Mouse (Mus musculus) forebrain, embryonic 11.5 days (tissue): ENCODE measurements at regions not wholly inside any gene's neighbourhood (a gene's known extent, or its start where the extent isn't known, plus 50 kb on each side); places are given as distances from the start of the nearest gene placed in this dataset.

Source experiments
- ATAC-seq: fragments of 200-750 bp; cut with Nextera tagmentation; replicated peaks from 2 replicates; pipeline ENCODE4 v1.8.0; 2017; ENCODE audit warnings: moderate TSS enrichment; ENCODE audit not compliant: low FRiP score
- DNase-seq: peaks from one replicate; pipeline ENCODE4 v3.0.0-alpha.2; 2017; ENCODE audit warnings: low spot score
- H3K27ac ChIP-seq: fragments of 300-500 bp; sonication (generic); 2 replicates; pipeline ENCODE4 v1.5.1; 2014; ENCODE audit warnings: low read depth, low read length
- H3K27me3 ChIP-seq: fragments of 300-500 bp; sonication (generic); 2 replicates; pipeline ENCODE4 v1.6.1; 2014; ENCODE audit warnings: mild to moderate bottlenecking, low read length, mixed read lengths; ENCODE audit not compliant: control insufficient read depth, insufficient read depth
- H3K36me3 ChIP-seq: fragments of 300-500 bp; sonication (generic); 2 replicates; pipeline ENCODE4 v1.6.1; 2014; ENCODE audit warnings: mild to moderate bottlenecking, low read length, moderate library complexity, mixed read lengths; ENCODE audit not compliant: control insufficient read depth, insufficient read depth
- H3K4me1 ChIP-seq: fragments of 300-500 bp; sonication (generic); replicated peaks from 2 replicates; pipeline ENCODE4 v1.6.1; 2014; ENCODE audit warnings: low read length, mixed read lengths; ENCODE audit not compliant: control insufficient read depth, insufficient read depth
- H3K4me2 ChIP-seq: fragments of 300-500 bp; sonication (generic); 2 replicates; pipeline ENCODE4 v1.6.1; 2014; ENCODE audit warnings: low read depth, mild to moderate bottlenecking, low read length, moderate library complexity, mixed read lengths; ENCODE audit not compliant: severe bottlenecking
- H3K4me3 ChIP-seq: fragments of 300-500 bp; sonication (generic); 2 replicates; pipeline ENCODE4 v1.5.1; 2014; ENCODE audit warnings: low read depth, low read length
- H3K9ac ChIP-seq: fragments of 300-500 bp; sonication (generic); 2 replicates; pipeline ENCODE4 v1.6.1; 2014; ENCODE audit warnings: low read length
- H3K9me3 ChIP-seq: fragments of 300-500 bp; sonication (generic); 2 replicates; pipeline ENCODE4 v1.6.1; 2016; ENCODE audit warnings: low read length, mixed read lengths; ENCODE audit not compliant: control insufficient read depth
- WGBS: fragments of 180-500 bp; shearing (Covaris S2); extraction: QIAGEN DNeasy Blood & Tissue Kit; methylation state at CpG from one replicate; pipeline ENCODE4 v1.1.7; 2014; 5-methylcytosine and 5-hydroxymethylcytosine counted together

GRCm38 (mm10) chr5:91729415-91729814 lies 212.0 kb downstream of the Parm1 start:
- peak; percentile 87 for ATAC-seq
- Histone ChIP-seq H3K9ac (no peak overlapping the region), H3K9me3 (no peaks in the 10 kb centered on the region), H3K4me1 (no peaks in the 10 kb centered on the region), H3K27ac (no peak overlapping the region), H3K27me3 (no peaks in the 10 kb centered on the region), H3K4me2 (no peak overlapping the region), H3K4me3 (no peak overlapping the region), H3K36me3 (no peaks in the 10 kb centered on the region)
- WGBS = 24% methylated on average over 4 of the region's 4 CpGs
- no peak for DNase-seq

GRCm38 (mm10) chr5:91727448-91727847 lies 210.0 kb downstream of the Parm1 start:
- 56% methylated on average over 2 of the region's 2 CpGs for WGBS
- H3K36me3 ChIP-seq = no peaks in the 10 kb centered on the region
- H3K27ac ChIP-seq = no peak overlapping the region
- H3K27me3 ChIP-seq = no peaks in the 10 kb centered on the region
- H3K4me1 ChIP-seq = peaks cover 4% of the 10 kb centered on the region; the same call in 1 of the 2 replicates
- no peak overlapping the region for H3K9ac ChIP-seq
- ATAC-seq = no peak
- no peaks in the 10 kb centered on the region for H3K9me3 ChIP-seq
- no peak overlapping the region for H3K4me3 ChIP-seq
- no peak for DNase-seq
- H3K4me2 ChIP-seq = no peak overlapping the region

GRCm38 (mm10) chr5:91726118-91726500 lies 208.7 kb downstream of the Parm1 start:
- Histone ChIP-seq H3K4me3 (no peak overlapping the region), H3K27me3 (no peaks in the 10 kb centered on the region), H3K36me3 (no peaks in the 10 kb centered on the region), H3K27ac (no peak overlapping the region), H3K9me3 (no peaks in the 10 kb centered on the region), H3K9ac (no peak overlapping the region), H3K4me2 (no peak overlapping the region), H3K4me1 (peaks cover 4% of the 10 kb centered on the region; the same call in 1 of the 2 replicates)
- ATAC-seq (no peak), DNase-seq (no peak)
- WGBS = 90% methylated on average over 6 of the region's 6 CpGs

GRCm38 (mm10) chr5:91725380-91726117 lies 208.1 kb downstream of the Parm1 start:
- H3K9ac ChIP-seq = no peak overlapping the region
- no peaks in the 10 kb centered on the region for H3K36me3 ChIP-seq
- ATAC-seq (no peak), DNase-seq (no peak)
- H3K4me2 ChIP-seq = no peak overlapping the region
- no peaks in the 10 kb centered on the region for H3K9me3 ChIP-seq
- H3K4me3 ChIP-seq = no peak overlapping the region
- H3K27ac ChIP-seq = no peak overlapping the region
- no peaks in the 10 kb centered on the region for H3K27me3 ChIP-seq
- peaks cover 4% of the 10 kb centered on the region; the same call in 1 of the 2 replicates for H3K4me1 ChIP-seq
- WGBS = 80% methylated on average over 4 of the region's 4 CpGs

GRCm38 (mm10) chr5:91724881-91725280 lies 207.5 kb downstream of the Parm1 start:
- Histone ChIP-seq H3K4me3 (no peak overlapping the region), H3K36me3 (no peaks in the 10 kb centered on the region), H3K9me3 (no peaks in the 10 kb centered on the region), H3K4me2 (no peak overlapping the region), H3K4me1 (peaks cover 4% of the 10 kb centered on the region; the same call in 1 of the 2 replicates), H3K27ac (no peak overlapping the region), H3K9ac (no peak overlapping the region), H3K27me3 (no peaks in the 10 kb centered on the region)
- ATAC-seq (no peak), DNase-seq (no peak)
- 100% methylated on average over 1 of the region's 1 CpGs for WGBS

GRCm38 (mm10) chr5:91723416-91723815 lies 206.0 kb downstream of the Parm1 start:
- no peak for ATAC-seq
- no peaks in the 10 kb centered on the region for H3K36me3 ChIP-seq
- WGBS = 54% methylated on average over 1 of the region's 1 CpGs
- no peak overlapping the region for H3K4me2 ChIP-seq
- no peaks in the 10 kb centered on the region for H3K27me3 ChIP-seq
- no peak overlapping the region for H3K27ac ChIP-seq
- peaks cover 4% of the 10 kb centered on the region; the same call in 1 of the 2 replicates for H3K4me1 ChIP-seq
- no peaks in the 10 kb centered on the region for H3K9me3 ChIP-seq
- DNase-seq = no peak
- H3K4me3 ChIP-seq = no peak overlapping the region
- H3K9ac ChIP-seq = no peak overlapping the region

- Histone ChIP-seq H3K4me2 (no peak overlapping the region), H3K9me3 (no peaks in the 10 kb centered on the region), H3K9ac (no peak overlapping the region; the same call in 1 of the 2 replicates), H3K36me3 (no peaks in the 10 kb centered on the region), H3K27ac (peak overlapping the region; percentile 25; the same call in 1 of the 2 replicates), H3K4me1 (peaks cover 4% of the 10 kb centered on the region; the same call in 1 of the 2 replicates), H3K4me3 (no peak overlapping the region), H3K27me3 (no peaks in the 10 kb centered on the region)
- 4% methylated on average over 5 of the region's 5 CpGs for WGBS
- ATAC-seq = 0 out of 2 replicates have a peak, but pooled peaks have one; percentile 27
- DNase-seq = no peak
Observed at GRCm38 (mm10) chr5:91722982-91723381, 205.6 kb downstream of the Parm1 start.

GRCm38 (mm10) chr5:91722403-91722802 lies 205.0 kb downstream of the Parm1 start:
- Histone ChIP-seq H3K27ac (peak overlapping the region; percentile 25; the same call in 1 of the 2 replicates), H3K4me1 (peaks cover 4% of the 10 kb centered on the region; the same call in 1 of the 2 replicates), H3K4me2 (no peak overlapping the region), H3K9ac (no peak overlapping the region), H3K36me3 (no peaks in the 10 kb centered on the region), H3K27me3 (no peaks in the 10 kb centered on the region), H3K9me3 (no peaks in the 10 kb centered on the region), H3K4me3 (no peak overlapping the region)
- WGBS = 64% methylated on average over 5 of the region's 5 CpGs
- ATAC-seq = no peak
- no peak for DNase-seq
